Mouse (Mus musculus) C2C12 (cell line): ENCODE measurements at regions not wholly inside any gene's neighbourhood (a gene's known extent, or its start where the extent isn't known, plus 50 kb on each side); places are given as distances from the start of the nearest gene placed in this dataset.
A peak's percentile ranks its signal among the peaks of the same experiment; 100 is the strongest.

Experiments
- H3K27me3 ChIP-seq: one replicate; pipeline ENCODE4 v1.6.1; 2011; ENCODE audit not compliant: control insufficient read depth, insufficient read depth, insufficient read length
- H3K36me3 ChIP-seq: one replicate; pipeline ENCODE4 v1.6.1; 2011; ENCODE audit not compliant: control insufficient read depth, insufficient read depth
- H3K4me3 ChIP-seq: one replicate; pipeline ENCODE4 v1.5.1; 2011; ENCODE audit warnings: mild to moderate bottlenecking, control low read depth; ENCODE audit not compliant: poor library complexity, insufficient read depth, severe bottlenecking
- H3K79me2 ChIP-seq: one replicate; pipeline ENCODE4 v1.6.1; 2011; ENCODE audit not compliant: control insufficient read depth, insufficient read depth
- H3K79me3 ChIP-seq: one replicate; pipeline ENCODE4 v1.6.1; 2011; ENCODE audit warnings: low read depth, control low read depth
- H3ac ChIP-seq: one replicate; pipeline ENCODE3; 2011; ENCODE audit warnings: low read depth; ENCODE audit not compliant: control insufficient read depth, insufficient read length
- CEBPB ChIP-seq: IDR thresholded peaks from one replicate; pipeline ENCODE4 v1.6.1; 2011; ENCODE audit warnings: low read depth, mild to moderate bottlenecking, control low read depth, moderate library complexity
- CTCF ChIP-seq: IDR thresholded peaks from one replicate; pipeline ENCODE4 v1.5.1; 2011; ENCODE audit not compliant: control insufficient read depth, insufficient read depth, insufficient read length
- FOSL1 ChIP-seq: IDR thresholded peaks from one replicate; pipeline ENCODE4 v1.8.0; 2011; ENCODE audit warnings: mild to moderate bottlenecking, low read length; ENCODE audit not compliant: poor library complexity, insufficient read depth, severe bottlenecking
- MAX ChIP-seq: IDR thresholded peaks from one replicate; pipeline ENCODE4 v1.6.1; 2011; ENCODE audit warnings: mild to moderate bottlenecking, control low read depth
- MYOD1 ChIP-seq: IDR thresholded peaks from one replicate; pipeline ENCODE4 v1.6.1; 2011; ENCODE audit warnings: low read depth; ENCODE audit not compliant: control insufficient read depth, insufficient read length
- MYOG ChIP-seq: IDR thresholded peaks from one replicate; pipeline ENCODE4 v1.6.1; 2011; ENCODE audit not compliant: control insufficient read depth, insufficient read length; ENCODE audit errors: extremely low read depth
- USF1 ChIP-seq: IDR thresholded peaks from one replicate; pipeline ENCODE4 v1.6.1; 2011; ENCODE audit warnings: low read depth, mild to moderate bottlenecking, control low read depth, moderate library complexity

DNA sequence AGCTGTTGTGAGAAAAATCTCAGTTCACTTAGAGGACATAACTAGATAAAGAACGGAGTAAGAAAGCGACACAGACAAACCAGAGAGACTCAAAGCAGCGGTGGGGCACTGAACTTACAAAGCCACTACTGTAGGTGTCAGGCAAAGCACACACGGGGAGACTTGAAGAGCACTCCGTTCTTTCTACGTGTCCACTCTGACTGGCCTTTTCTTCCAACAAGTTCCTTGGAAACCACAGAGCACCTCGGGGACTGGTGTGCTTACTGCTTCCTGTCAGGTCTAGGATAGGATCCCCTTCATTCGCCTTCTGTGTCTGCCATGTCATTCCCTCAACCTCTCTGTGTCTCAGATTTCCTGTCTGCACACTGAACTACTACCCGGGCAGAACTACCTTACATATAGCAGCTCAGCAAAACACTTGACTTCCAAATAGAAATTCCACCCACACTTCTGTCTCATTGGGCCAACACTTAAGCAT, 71.9 kb upstream of the Hmcn1 start:
- H3K79me2 ChIP-seq = no peaks in the 10 kb centered on the region
- no peaks in the 10 kb centered on the region for H3K79me3 ChIP-seq
- H3ac ChIP-seq = no peak overlapping the region
- H3K36me3 ChIP-seq = no peaks in the 10 kb centered on the region
- H3K27me3 ChIP-seq = no peaks in the 10 kb centered on the region
- no peak overlapping the region for H3K4me3 ChIP-seq
- TF ChIP-seq FOSL1 (no peak), MAX (no peak), MYOG (no peak)

DNA sequence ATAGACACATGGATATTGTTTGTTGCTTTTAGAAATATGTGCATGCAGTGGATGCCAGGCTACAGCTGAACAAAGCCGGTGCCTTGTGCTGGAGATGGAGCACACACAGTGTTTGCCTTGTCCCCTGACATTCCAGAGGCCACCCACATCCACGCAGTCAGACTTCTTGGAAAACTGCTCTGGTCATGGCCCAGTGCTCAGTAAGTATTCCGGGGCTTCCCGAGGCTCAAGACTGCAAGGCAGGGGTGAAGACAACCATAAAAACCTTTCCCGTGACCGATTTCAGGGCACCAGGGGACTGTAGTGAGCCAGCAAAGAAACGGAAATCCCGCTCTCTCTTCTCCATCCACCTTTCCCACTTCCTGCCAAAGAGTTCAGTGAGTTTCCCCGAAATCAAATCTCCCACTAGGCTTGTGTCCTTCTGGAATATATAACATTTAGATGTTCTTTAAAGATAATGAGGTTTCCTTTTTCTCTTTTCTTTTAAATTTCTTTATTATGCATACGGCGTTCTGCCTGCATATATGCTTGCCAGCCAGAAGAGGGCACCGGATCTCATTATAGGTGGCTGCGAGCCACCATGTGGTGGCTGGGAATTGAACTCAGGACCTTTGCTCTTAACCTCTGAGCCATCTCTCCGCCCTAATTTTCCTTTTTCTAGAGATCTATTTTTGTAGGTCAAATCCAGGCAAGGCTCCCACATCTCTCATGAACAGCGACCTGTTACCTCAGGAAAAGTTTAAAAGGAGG, 73.3 kb upstream of the Hmcn1 start:
- Histone ChIP-seq H3K79me2 (no peaks in the 10 kb centered on the region), H3K4me3 (no peak overlapping the region), H3K36me3 (no peaks in the 10 kb centered on the region), H3K27me3 (no peaks in the 10 kb centered on the region), H3K79me3 (no peaks in the 10 kb centered on the region), H3ac (no peak overlapping the region)
- TF ChIP-seq CEBPB = no peak
- no peak for TF ChIP-seq USF1
- TF ChIP-seq MYOG = no peak
- no peak for TF ChIP-seq MAX
- no peak for TF ChIP-seq CTCF
- TF ChIP-seq FOSL1 = no peak
- no peak for TF ChIP-seq MYOD1

GRCm38 (mm10) chr1:151074508-151075314, 81.5 kb upstream of the Hmcn1 start:
- H3K79me3 ChIP-seq = no peaks in the 10 kb centered on the region
- H3K4me3 ChIP-seq = no peak overlapping the region
- no peaks in the 10 kb centered on the region for H3K27me3 ChIP-seq
- no peaks in the 10 kb centered on the region for H3K79me2 ChIP-seq
- no peak overlapping the region for H3ac ChIP-seq
- no peak for TF ChIP-seq FOSL1
- no peak for TF ChIP-seq CTCF
- no peak for TF ChIP-seq MAX
- TF ChIP-seq CEBPB = no peak
- no peak for TF ChIP-seq USF1
- TF ChIP-seq MYOG = no peak
- TF ChIP-seq MYOD1 = no peak
- no peaks in the 10 kb centered on the region for H3K36me3 ChIP-seq

- TF ChIP-seq MAX = no peak
- Histone ChIP-seq H3K79me2 (no peaks in the 10 kb centered on the region), H3ac (no peak overlapping the region), H3K27me3 (no peaks in the 10 kb centered on the region), H3K36me3 (no peaks in the 10 kb centered on the region), H3K4me3 (no peak overlapping the region), H3K79me3 (no peaks in the 10 kb centered on the region)
Observed at GRCm38 (mm10) chr1:151075541-151075940, 82.3 kb upstream of the Hmcn1 start.

DNA sequence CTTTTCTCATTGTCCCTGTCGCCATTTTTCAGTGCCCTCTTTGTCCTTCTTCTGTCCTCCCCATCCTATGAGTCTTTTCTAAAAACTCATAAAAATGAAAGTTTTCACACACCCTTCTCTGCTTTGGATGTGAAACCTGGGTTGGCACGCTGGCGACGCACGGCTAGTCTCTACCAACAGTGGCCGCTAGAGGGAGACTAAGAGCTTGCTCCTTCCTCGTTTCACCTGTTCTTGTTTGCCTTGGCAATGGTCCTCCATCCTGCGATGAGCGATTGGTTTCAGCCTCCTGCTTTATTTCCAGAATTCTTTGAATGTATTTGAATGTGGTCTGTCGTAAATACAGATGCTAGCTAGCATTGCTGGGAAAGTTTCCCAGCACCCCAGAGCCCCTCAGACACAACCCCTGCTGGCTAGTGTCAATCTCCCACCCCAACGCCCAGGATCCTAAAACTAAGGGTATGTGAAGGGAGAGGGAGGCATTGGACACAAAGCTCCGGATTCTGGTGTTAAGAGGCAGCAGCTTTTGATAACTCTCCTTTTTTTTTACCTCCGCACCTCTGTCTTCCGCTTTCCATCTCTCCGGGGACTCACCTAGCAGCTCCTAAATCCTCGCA, 85.8 kb upstream of the Hmcn1 start:
- Histone ChIP-seq H3K36me3 (no peaks in the 10 kb centered on the region), H3K4me3 (no peak overlapping the region), H3ac (no peak overlapping the region), H3K79me2 (no peaks in the 10 kb centered on the region), H3K79me3 (no peaks in the 10 kb centered on the region), H3K27me3 (no peaks in the 10 kb centered on the region)
- TF ChIP-seq CEBPB (no peak), CTCF (peak; percentile 77), MYOD1 (peak; percentile 62)
